Mouse (Mus musculus) ES-E14 (cell line): ENCODE results near the gene Rabep1. TPM values are rescaled to one million over a fixed set of nuclear protein-coding genes. Genes with fewer than 3 reads are reported as not detected.

ENCODE experiments used
- DNase-seq: peaks from one replicate; pipeline ENCODE4 v3.0.0-alpha.2; 2013; ENCODE audit warnings: low read depth, low spot score
- H3K27ac ChIP-seq: 2 replicates; pipeline ENCODE4 v1.5.1; 2012; ENCODE audit warnings: low read depth, mild to moderate bottlenecking, low read length, moderate library complexity, mixed read lengths; ENCODE audit not compliant: poor library complexity, insufficient read depth, severe bottlenecking
- H3K36me3 ChIP-seq: 2 replicates; pipeline ENCODE4 v1.6.1; 2012; ENCODE audit warnings: mild to moderate bottlenecking, low read length, moderate library complexity, mixed read lengths; ENCODE audit not compliant: control insufficient read depth, poor library complexity, insufficient read depth, severe bottlenecking
- H3K4me1 ChIP-seq, 2 experiments: fragments of 150-350 bp in 1 of 2; sonication (generic) in 1 of 2; 2 replicates each; pipeline ENCODE4 v1.6.1; 2012; ENCODE audit warnings: low read length in 2 of 2, mild to moderate bottlenecking in 1 of 2, mixed read lengths in 1 of 2; ENCODE audit not compliant: control insufficient read depth in 2 of 2, insufficient read depth in 2 of 2, poor library complexity in 1 of 2
- H3K4me3 ChIP-seq, 2 experiments: fragments of 150-350 bp in 1 of 2; sonication (generic) in 1 of 2; 2 replicates each; pipeline ENCODE4 v1.5.1; 2012; ENCODE audit warnings: low read length in 2 of 2, low read depth in 1 of 2, mild to moderate bottlenecking in 1 of 2, mixed read lengths in 1 of 2; ENCODE audit not compliant: insufficient read depth in 1 of 2, poor library complexity in 1 of 2, severe bottlenecking in 1 of 2
- H3K9ac ChIP-seq: 2 replicates; pipeline ENCODE4 v1.6.1; 2012; ENCODE audit warnings: low read depth, mild to moderate bottlenecking, low read length, mixed read lengths; ENCODE audit not compliant: poor library complexity, insufficient read depth, severe bottlenecking
- H3K9me3 ChIP-seq: fragments of 150-350 bp; sonication (generic); 2 replicates; pipeline ENCODE4 v1.6.1; 2012; ENCODE audit warnings: low read depth, mild to moderate bottlenecking, low read length; ENCODE audit not compliant: control insufficient read depth, insufficient read depth
- CHD2 ChIP-seq: IDR thresholded peaks from 2 replicates; pipeline ENCODE4 v1.6.1; 2014; ENCODE audit warnings: mild to moderate bottlenecking, low read depth, low read length, inconsistent platforms
- HCFC1 ChIP-seq: IDR thresholded peaks from 2 replicates; pipeline ENCODE4 v1.6.1; 2012; ENCODE audit warnings: low read length, inconsistent platforms, borderline replicate concordance; ENCODE audit not compliant: insufficient read depth
- MAFK ChIP-seq: IDR thresholded peaks from 2 replicates; pipeline ENCODE4 v1.6.1; 2014; ENCODE audit warnings: mild to moderate bottlenecking, low read depth, low read length, inconsistent platforms; ENCODE audit not compliant: insufficient read depth
- ZC3H11A ChIP-seq: IDR thresholded peaks from 2 replicates; pipeline ENCODE4 v1.6.1; 2012; ENCODE audit warnings: low read depth, mild to moderate bottlenecking, inconsistent platforms, low read length, borderline replicate concordance
- ZNF384 ChIP-seq: IDR thresholded peaks from 2 replicates; pipeline ENCODE4 v1.6.1; 2012; ENCODE audit warnings: low read depth, low read length, inconsistent platforms
- in situ Hi-C, 2 experiments: fragments of 600-800 bp; cut with MboI; formaldehyde crosslinking; loops; one replicate each; pipeline ENCODE4 v1.15.1; 2025; ENCODE audit warnings: low sequenced_read_pairs in 2 of 2, inconsistent platforms in 1 of 2; ENCODE audit not compliant: unreplicated experiment in 2 of 2
- total RNA-seq: library from RNA; depleted of rRNA; stranded (reverse); fragments of 300-350 nt; gene quantifications from 2 replicates; pipeline ENCODE4 v1.2.3, GENCODE M21; 2012; rRNA removed

Gene Rabep1
- 29.0 and 38.8 TPM in 2 replicates for total RNA-seq

DNA sequence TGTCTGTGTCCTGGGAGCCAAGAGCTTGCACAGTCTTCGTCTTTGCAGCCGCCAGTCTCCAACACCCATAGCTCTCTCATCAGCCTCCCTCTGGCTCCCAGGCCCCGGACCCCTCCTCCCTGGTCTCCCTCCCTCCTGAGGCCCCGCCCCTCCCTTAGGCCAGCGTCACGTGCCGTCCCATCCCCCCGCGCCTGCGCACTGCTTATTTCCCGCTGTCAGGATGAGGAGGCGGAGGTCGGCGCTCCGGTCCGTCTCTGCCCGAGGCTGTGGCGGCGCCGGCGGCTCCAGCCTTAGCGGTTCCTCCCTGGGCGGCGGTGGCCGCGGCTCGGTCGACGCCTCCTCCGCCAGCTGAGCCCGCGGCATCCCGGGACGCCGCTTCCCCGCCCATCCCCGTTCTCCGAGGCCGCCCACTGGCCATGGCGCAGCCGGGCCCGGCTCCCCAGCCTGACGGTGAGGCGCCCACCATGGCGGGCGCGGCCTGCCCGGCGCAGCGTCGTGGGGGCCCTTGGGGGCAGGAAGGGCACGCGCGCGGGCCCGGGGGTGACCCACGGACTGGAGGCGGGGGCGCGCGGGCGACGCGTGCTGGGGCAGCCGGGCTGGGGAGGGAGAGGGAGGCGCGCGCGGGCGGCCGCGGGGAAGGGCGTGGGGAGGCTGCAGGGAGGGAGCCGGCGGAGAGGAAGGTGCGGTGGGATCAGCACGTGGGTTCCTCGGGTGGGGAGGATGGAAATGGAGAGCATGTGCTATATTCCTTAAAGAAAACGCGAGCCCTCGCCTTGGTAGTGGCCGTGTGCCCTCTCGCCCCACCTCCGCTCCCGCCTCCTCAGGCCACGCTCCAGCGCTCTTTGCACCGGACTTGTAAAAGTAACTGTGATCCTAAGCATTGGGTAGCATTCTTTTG lies at the start of gene Rabep1:
Gene Rabep1 (plus strand): TSS at position 220 of the 898 bp plus-strand sequence.
- H3K4me3 ChIP-seq = peak within 1 kb of the TSS; percentile 65 to 88
- peaks cover 0 to 5% of the 10 kb centered on the region in 2 experiments; a peak in 1 of 4 replicates for H3K4me1 ChIP-seq
- peak within 1 kb of the TSS; percentile 48 for H3K27ac ChIP-seq
- no peaks in the 10 kb centered on the region for H3K9me3 ChIP-seq
- no peaks in the 10 kb centered on the region for H3K36me3 ChIP-seq
- peak within 1 kb of the TSS; percentile 89 for H3K9ac ChIP-seq
- TF ChIP-seq ZNF384 (no peak), MAFK (no peak), CHD2 (no peak), HCFC1 (no peak), ZC3H11A (no peak)
- peak; percentile 95 for DNase-seq
- in situ Hi-C loops = no loop called here

DNA sequence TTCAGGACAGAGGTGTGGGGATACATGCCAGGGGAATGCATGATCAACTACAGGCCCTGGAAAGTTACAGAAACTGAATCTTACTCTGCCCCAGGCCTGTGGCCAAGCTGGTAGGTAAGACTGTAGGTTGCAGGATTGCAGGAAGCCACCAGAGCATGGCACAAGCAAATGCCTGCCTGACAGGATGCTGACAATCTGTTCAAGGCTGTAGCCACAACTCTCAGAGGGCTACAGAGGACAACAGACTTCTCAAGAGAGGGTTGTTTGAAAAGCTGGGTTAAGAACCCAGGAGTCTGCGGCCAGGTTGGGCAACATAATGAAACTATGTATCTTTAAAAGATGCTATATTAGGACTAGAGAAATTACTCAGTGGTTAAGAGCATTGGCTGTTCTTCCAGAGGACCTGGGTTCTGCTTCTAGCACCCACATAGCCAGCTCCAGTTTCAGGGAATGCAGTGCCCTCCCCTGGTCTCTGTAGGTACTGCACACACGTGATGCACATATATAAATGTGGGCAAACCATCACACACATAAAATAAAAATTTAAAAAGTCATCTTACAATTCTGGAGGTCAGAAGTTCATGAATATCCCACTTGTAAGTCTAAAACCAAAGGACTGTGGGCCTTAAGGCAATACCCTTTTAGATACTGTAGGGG lies 42.2 kb upstream of the Rabep1 start:
- H3K9me3 ChIP-seq = no peaks in the 10 kb centered on the region
- TF ChIP-seq HCFC1 = no peak
- TF ChIP-seq MAFK = no peak
- TF ChIP-seq CHD2 = no peak
- TF ChIP-seq ZC3H11A = no peak
- TF ChIP-seq ZNF384 = no peak
- no peak for DNase-seq
- no peak overlapping the region for H3K9ac ChIP-seq
- no peak overlapping the region for H3K27ac ChIP-seq
- H3K4me1 ChIP-seq = peaks cover 0 to 3% of the 10 kb centered on the region in 2 experiments; a peak in 1 of 4 replicates
- H3K4me3 ChIP-seq = no peak overlapping the region
- in situ Hi-C loops = no loop called here
- no peaks in the 10 kb centered on the region for H3K36me3 ChIP-seq

DNA sequence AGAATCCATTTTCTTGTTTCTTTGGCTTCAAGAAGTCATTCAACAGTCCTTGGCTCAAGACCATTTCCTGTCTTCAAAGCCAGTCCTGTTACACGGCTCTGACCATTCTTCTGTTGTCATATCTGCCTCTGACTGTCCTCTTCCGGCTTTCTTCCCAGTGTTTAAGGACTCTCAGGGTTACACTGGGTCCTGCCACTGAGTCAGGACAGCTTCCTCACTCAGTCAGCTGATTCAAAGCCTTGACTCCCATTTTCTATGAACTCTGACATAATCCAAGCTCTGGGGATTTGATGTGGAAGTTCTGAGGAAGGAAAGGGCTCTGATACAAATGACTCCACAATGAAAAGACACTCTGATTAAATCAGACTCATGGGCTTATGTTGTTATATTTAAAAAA lies 41.7 kb upstream of the Rabep1 start:
- in situ Hi-C loops = no loop called here
- TF ChIP-seq ZC3H11A = no peak
- no peak for TF ChIP-seq ZNF384
- no peak for TF ChIP-seq CHD2
- no peak for TF ChIP-seq HCFC1
- TF ChIP-seq MAFK = no peak
- no peak overlapping the region for H3K9ac ChIP-seq

GRCm38 (mm10) chr11:70803711-70804200 lies 40.8 kb upstream of the Rabep1 start:
- in situ Hi-C loops = no loop called here
- no peak overlapping the region for H3K27ac ChIP-seq
- TF ChIP-seq CHD2 (no peak), ZNF384 (no peak), HCFC1 (no peak), ZC3H11A (no peak), MAFK (no peak)
- H3K4me1 ChIP-seq = peaks cover 0 to 3% of the 10 kb centered on the region in 2 experiments; a peak in 1 of 4 replicates
- no peak overlapping the region for H3K4me3 ChIP-seq
- no peak for DNase-seq
- no peaks in the 10 kb centered on the region for H3K36me3 ChIP-seq
- no peak overlapping the region for H3K9ac ChIP-seq
- H3K9me3 ChIP-seq = no peaks in the 10 kb centered on the region

More for the DNA sequence above, 41.7 kb upstream of the Rabep1 start:
- Histone ChIP-seq H3K27ac (no peak overlapping the region), H3K4me1 (peaks cover 0 to 3% of the 10 kb centered on the region in 2 experiments; a peak in 1 of 4 replicates), H3K9me3 (no peaks in the 10 kb centered on the region), H3K36me3 (no peaks in the 10 kb centered on the region), H3K4me3 (no peak overlapping the region)
- DNase-seq = no peak
